Mouse (Mus musculus) bone marrow macrophage, adult 2 months (primary cell): Measurements from ENCODE around the gene Bhlhe41.

Source experiments
- CTCF ChIP-seq: IDR thresholded peaks from 2 replicates; pipeline ENCODE4 v1.5.1; 2012; ENCODE audit warnings: low read depth, mild to moderate bottlenecking, low read length, moderate library complexity
- POLR2A ChIP-seq: IDR thresholded peaks from 2 replicates; pipeline ENCODE4 v1.6.1; 2012; ENCODE audit warnings: mild to moderate bottlenecking, low read depth, low read length, borderline replicate concordance

- peak; percentile 93 for TF ChIP-seq CTCF
- no peak for TF ChIP-seq POLR2A
Observed at GRCm38 (mm10) chr6:145830117-145830516, 35.2 kb downstream of the Bhlhe41 start.
